Mouse (Mus musculus): ENCODE results near the gene 1110008P14Rik.

1110008P14Rik gene

GRCm38 (mm10) chr2:32342539-32343350, 39.0 kb downstream of the 1110008P14Rik start:
- DNase-seq (ENCODE audit: low read depth, low spot score), result no peak

- no peak for DNase-seq (ENCODE audit: low read depth, low spot score)
These were observed 39.7 kb downstream of the 1110008P14Rik start for GRCm38 (mm10) chr2:32342039-32342438.

GRCm38 (mm10) chr2:32341634-32341939, 40.2 kb downstream of the 1110008P14Rik start:
- no peak for DNase-seq (ENCODE audit: low read depth, low spot score)

GRCm38 (mm10) chr2:32340836-32341633, 40.7 kb downstream of the 1110008P14Rik start:
- no peak for DNase-seq (ENCODE audit: low read depth, low spot score)

DNA sequence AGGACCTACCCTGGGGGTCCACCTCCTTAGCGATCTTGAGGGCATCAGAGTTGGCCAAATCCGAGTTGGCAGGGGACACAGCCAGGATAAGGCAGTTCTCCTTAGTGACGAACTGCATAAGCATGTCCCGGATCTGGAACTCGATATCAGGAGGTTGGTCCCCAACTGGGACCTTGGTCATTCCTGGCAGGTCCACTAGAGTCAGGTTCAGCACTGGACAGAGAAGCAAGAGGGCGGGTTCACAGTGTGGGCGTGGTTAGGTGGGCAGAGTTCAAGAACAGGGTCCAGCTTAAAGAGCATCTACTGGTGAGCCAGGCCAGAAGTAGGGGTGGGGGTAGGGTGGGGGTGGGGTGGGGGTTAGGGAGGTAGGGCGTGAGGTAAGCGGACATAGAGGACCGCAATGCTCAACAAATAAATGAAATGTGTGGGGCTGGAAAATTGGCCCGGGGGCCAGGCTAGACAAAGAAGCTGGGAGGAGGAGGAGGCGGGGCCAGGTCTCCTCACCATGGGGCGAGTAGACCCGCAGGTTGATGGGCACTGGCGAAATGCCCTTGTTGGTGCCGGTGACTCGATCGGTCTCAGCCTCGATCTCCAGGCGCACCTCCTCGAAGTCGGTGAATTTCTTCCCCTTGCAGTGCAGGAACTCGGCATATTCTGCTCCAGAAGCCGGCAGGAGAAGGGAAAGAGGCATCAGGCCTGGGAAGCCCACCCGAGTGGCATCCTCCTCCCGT, 41.7 kb downstream of the 1110008P14Rik start:
- DNase-seq (ENCODE audit: low read depth, low spot score), result no peak

DNA sequence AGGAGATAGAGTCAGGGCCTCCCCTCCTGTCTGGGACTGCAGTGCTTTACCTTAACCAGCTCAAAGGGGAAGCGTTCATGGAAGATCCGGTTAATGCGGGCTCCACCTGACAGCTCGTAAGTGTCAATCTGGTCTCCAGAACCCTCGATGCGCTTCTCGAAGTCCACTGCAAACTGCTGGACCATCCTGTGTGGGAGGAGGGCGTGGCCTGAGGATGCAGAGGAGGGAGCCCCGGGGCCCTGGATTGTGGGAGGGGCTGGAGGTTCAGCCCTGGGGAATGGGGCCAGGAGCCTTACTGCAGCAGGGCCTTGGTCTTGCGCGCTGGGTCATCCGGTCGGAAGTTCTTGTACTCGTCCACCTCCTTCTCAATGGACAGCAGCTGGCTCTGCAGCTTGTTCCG, 45.9 kb downstream of the 1110008P14Rik start:
- no peak for DNase-seq (ENCODE audit: low read depth, low spot score)

DNA sequence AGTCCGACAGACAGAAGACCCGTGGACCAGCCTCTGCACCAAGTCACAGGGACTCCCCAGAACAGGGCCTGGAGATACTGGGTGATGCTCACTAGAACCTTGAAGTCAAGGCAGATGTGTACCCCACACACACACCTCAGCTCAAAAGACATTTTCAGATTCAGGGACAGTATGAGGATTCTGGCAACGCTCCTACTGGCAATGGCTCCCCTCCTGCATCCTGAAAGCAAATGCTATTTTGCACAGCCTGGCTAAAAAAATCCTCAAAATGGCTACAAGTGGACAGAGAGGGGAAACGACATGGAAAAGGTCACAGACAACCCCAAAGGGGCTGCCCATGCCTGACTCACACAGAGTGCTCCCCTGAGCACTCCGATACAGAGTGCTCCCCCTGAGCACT, 49.6 kb downstream of the 1110008P14Rik start:
- DNase-seq (ENCODE audit: low read depth, low spot score), result no peak

- no peak for DNase-seq (ENCODE audit: low read depth, low spot score)
These were observed 52.2 kb downstream of the 1110008P14Rik start for GRCm38 (mm10) chr2:32329531-32329930.

DNA sequence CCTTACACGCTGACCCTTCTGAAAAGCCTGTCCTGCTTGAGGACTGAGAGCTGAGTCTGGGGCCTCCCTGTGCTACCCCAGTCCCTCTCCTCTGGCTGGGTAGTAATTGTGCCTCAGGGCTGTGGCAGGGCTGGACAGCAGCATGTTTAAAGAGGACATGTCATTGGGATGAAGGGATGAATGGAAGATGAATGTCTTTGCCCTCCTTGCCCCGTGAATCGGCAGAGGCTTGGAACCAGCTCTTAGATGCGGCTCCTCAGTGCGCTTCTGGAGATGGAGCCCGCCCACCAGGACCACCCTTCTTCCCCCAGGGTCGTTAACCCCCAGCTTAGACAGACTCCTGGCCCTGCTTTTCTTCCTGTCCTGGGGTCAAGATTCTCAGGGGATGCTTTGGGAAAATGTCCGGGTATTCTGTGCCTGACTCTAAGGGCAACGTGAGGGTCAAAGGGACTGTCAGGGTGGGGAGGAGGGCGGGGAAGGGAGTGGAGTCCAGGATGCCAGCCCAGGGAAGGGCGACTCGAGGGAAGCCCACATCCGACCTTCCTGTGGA, 52.8 kb downstream of the 1110008P14Rik start:
- no peak for DNase-seq (ENCODE audit: low read depth, low spot score)

GRCm38 (mm10) chr2:32327200-32327599, 54.5 kb downstream of the 1110008P14Rik start:
- no peak for DNase-seq (ENCODE audit: low read depth, low spot score)

All from c-Kit-negative CD71-positive TER-119-positive erythroid progenitor cells, embryonic 14.5 days (primary cell).